Mouse (Mus musculus) limb, embryonic 14.5 days (tissue): ENCODE data around the gene Msantd4. TPM values are rescaled to one million over a fixed set of nuclear protein-coding genes. Genes with fewer than 3 reads are reported as not detected.
"Not testable (repeated sequence)": the region's sequence is repeated elsewhere in the genome, so short reads cannot be mapped to it uniquely, and the experiment has no call there.

Source experiments
- ATAC-seq: fragments of 200-750 bp; cut with Nextera tagmentation; 2 replicates; pipeline ENCODE4 v1.8.0; 2017; ENCODE audit warnings: low read depth, moderate number of reproducible peaks, moderate TSS enrichment; ENCODE audit not compliant: low FRiP score
- DNase-seq: peaks from one replicate; pipeline ENCODE4 v3.0.0-alpha.2; 2015; ENCODE audit warnings: low spot score
- H3K27ac ChIP-seq: fragments of 300-500 bp; sonication (generic); replicated peaks from 2 replicates; pipeline ENCODE4 v1.5.1; 2014; ENCODE audit warnings: low read depth, mild to moderate bottlenecking, low read length, moderate library complexity, mixed read lengths
- H3K27me3 ChIP-seq: fragments of 300-500 bp; sonication (generic); 2 replicates; pipeline ENCODE4 v1.6.1; 2014; ENCODE audit warnings: low read length, mixed read lengths; ENCODE audit not compliant: control insufficient read depth, insufficient read depth
- H3K36me3 ChIP-seq: fragments of 300-500 bp; sonication (generic); 2 replicates; pipeline ENCODE4 v1.6.1; 2014; ENCODE audit warnings: mild to moderate bottlenecking, low read length, moderate library complexity, mixed read lengths; ENCODE audit not compliant: control insufficient read depth, insufficient read depth
- H3K4me1 ChIP-seq: fragments of 300-500 bp; sonication (generic); 2 replicates; pipeline ENCODE4 v1.6.1; 2014; ENCODE audit warnings: antibody characterized with exemption, low read length, mixed read lengths; ENCODE audit not compliant: control insufficient read depth, insufficient read depth
- H3K4me2 ChIP-seq: fragments of 300-500 bp; sonication (generic); replicated peaks from 2 replicates; pipeline ENCODE4 v1.6.1; 2014; ENCODE audit warnings: low read depth, mild to moderate bottlenecking, low read length, moderate library complexity; ENCODE audit not compliant: severe bottlenecking
- H3K4me3 ChIP-seq: fragments of 300-500 bp; sonication (generic); replicated peaks from 2 replicates; pipeline ENCODE4 v1.5.1; 2014; ENCODE audit warnings: low read length
- H3K9ac ChIP-seq: fragments of 300-500 bp; sonication (generic); 2 replicates; pipeline ENCODE4 v1.6.1; 2014; ENCODE audit warnings: mild to moderate bottlenecking, low read depth, low read length, moderate library complexity; ENCODE audit not compliant: severe bottlenecking
- H3K9me3 ChIP-seq: fragments of 300-500 bp; sonication (generic); 2 replicates; pipeline ENCODE4 v1.6.1; 2016; ENCODE audit warnings: low read length; ENCODE audit not compliant: control insufficient read depth
- POLR2A ChIP-seq: fragments of 200-500 bp; IDR thresholded peaks from 2 replicates; pipeline ENCODE4 v1.8.0; 2012; ENCODE audit warnings: inconsistent platforms, mild to moderate bottlenecking, moderate library complexity, borderline replicate concordance; ENCODE audit not compliant: insufficient read depth, insufficient read length; ENCODE audit errors: extremely low read depth
- WGBS: fragments of 180-500 bp; shearing (Covaris S2); extraction: QIAGEN DNeasy Blood & Tissue Kit; methylation state at CpG from one replicate; pipeline ENCODE4 v1.1.7; 2014; 5-methylcytosine and 5-hydroxymethylcytosine counted together
- microRNA-seq: library from miRNA; unstranded; fragments of <30 nt; microRNA quantifications from one replicate; pipeline ENCODE4, GENCODE M21; 2016
- polyA plus RNA-seq, 2 experiments: library from polyadenylated mRNA; depleted of rRNA in 1 of 2; stranded (reverse) in 1 of 2; unstranded in 1 of 2; fragments of >200 nt; fragmentation: Nextera tagmentation in 1 of 2; extraction: Ambion mirVana in 1 of 2; gene quantifications; 2 replicates each; pipeline versions ENCODE4 v1.2.1 to v1.2.3; 2012 to 2014

Gene Msantd4
- polyA plus RNA-seq (2012; rRNA removed): 16.5 and 21.7 TPM in 2 replicates
- 36.4 and 44.1 TPM in 2 replicates for polyA plus RNA-seq (2014; fragmentation: Nextera tagmentation; extraction: Ambion mirVana)

GRCm38 (mm10) chr9:4375828-4376639 lies at the start of gene Msantd4:
Gene Msantd4, plus strand, starts transcription at chr9:4376562.
- no peaks in the 10 kb centered on the region; the same call in 1 of the 2 replicates for H3K36me3 ChIP-seq
- H3K27me3 ChIP-seq: no peaks in the 10 kb centered on the region
- TF ChIP-seq POLR2A: peak; percentile 59; the same call in 1 of the 2 replicates
- peak within 1 kb of the TSS; percentile 74 for H3K4me3 ChIP-seq
- H3K4me2 ChIP-seq: peak within 1 kb of the TSS; percentile 65
- H3K4me1 ChIP-seq: peaks cover 3% of the 10 kb centered on the region; the same call in 1 of the 2 replicates
- 4% methylated on average over 31 of the region's 31 CpGs for WGBS
- ATAC-seq: peak; percentile 100
- no peaks in the 10 kb centered on the region for H3K9me3 ChIP-seq
- peak; percentile 100 for DNase-seq
- H3K27ac ChIP-seq: peak within 1 kb of the TSS; percentile 74
- H3K9ac ChIP-seq: peak within 1 kb of the TSS; percentile 75

GRCm38 (mm10) chr9:4353163-4353562 lies 23.2 kb upstream of the Msantd4 start:
- H3K9me3 ChIP-seq: no peaks in the 10 kb centered on the region
- WGBS: 93% methylated on average over 1 of the region's 1 CpGs
- H3K4me2 ChIP-seq: no peak overlapping the region
- H3K27me3 ChIP-seq: no peaks in the 10 kb centered on the region
- no peak for ATAC-seq
- no peak overlapping the region for H3K9ac ChIP-seq
- H3K4me1 ChIP-seq: no peaks in the 10 kb centered on the region
- H3K4me3 ChIP-seq: no peak overlapping the region
- TF ChIP-seq POLR2A: no peak
- no peak overlapping the region for H3K27ac ChIP-seq
- no peak for DNase-seq
- H3K36me3 ChIP-seq: no peaks in the 10 kb centered on the region

- peak overlapping the region; percentile 75 for H3K9ac ChIP-seq
- ATAC-seq: peak; percentile 38
- H3K4me1 ChIP-seq: peaks cover 3% of the 10 kb centered on the region; the same call in 1 of the 2 replicates
- H3K9me3 ChIP-seq: no peaks in the 10 kb centered on the region
- WGBS: 0% methylated on average over 15 of the region's 15 CpGs
- peak overlapping the region; percentile 74 for H3K4me3 ChIP-seq
- H3K4me2 ChIP-seq: peak overlapping the region; percentile 65
- no peaks in the 10 kb centered on the region for H3K27me3 ChIP-seq
- H3K27ac ChIP-seq: 0 out of 2 replicates have a peak overlapping the region, but pooled peaks have one; percentile 64
- no peak for TF ChIP-seq POLR2A
- peaks cover 3% of the 10 kb centered on the region; the same call in 1 of the 2 replicates for H3K36me3 ChIP-seq
- DNase-seq: no peak
Measured at GRCm38 (mm10) chr9:4376640-4377120, 318 bp downstream of the Msantd4 start.

GRCm38 (mm10) chr9:4400801-4401200 lies 24.4 kb downstream of the Msantd4 start:
- H3K36me3 ChIP-seq, H3K27ac ChIP-seq, H3K9me3 ChIP-seq, H3K9ac ChIP-seq, ATAC-seq, H3K4me2 ChIP-seq, H3K27me3 ChIP-seq, H3K4me3 ChIP-seq, DNase-seq, H3K4me1 ChIP-seq: not testable (repeated sequence)
- WGBS: 91% methylated on average over 11 of the region's 11 CpGs

Small RNA genes lying within 50 kb of the gene (microRNA-seq; reads per million reads assigned to microRNA genes)
- gene Gm23992: not detected

Other genes starting within 250 kb of the Msantd4 start
- gene Aasdhppt, start 67.1 kb upstream of the Msantd4 start, polyA plus RNA-seq (2012; rRNA removed): 11.1 and 11.7 TPM in 2 replicates
- 32.3 and 36.3 TPM in 2 replicates for gene Aasdhppt, start 67.1 kb upstream of the Msantd4 start, polyA plus RNA-seq (2014; fragmentation: Nextera tagmentation; extraction: Ambion mirVana)
- 2.1 and 3.1 TPM in 2 replicates for gene Kbtbd3, start 66.7 kb upstream of the Msantd4 start, polyA plus RNA-seq (2012; rRNA removed)
- 7.0 and 7.1 TPM in 2 replicates for gene Kbtbd3, start 66.7 kb upstream of the Msantd4 start, polyA plus RNA-seq (2014; fragmentation: Nextera tagmentation; extraction: Ambion mirVana)